Mouse (Mus musculus): ENCODE data around the gene Tbc1d10a.

DNA sequence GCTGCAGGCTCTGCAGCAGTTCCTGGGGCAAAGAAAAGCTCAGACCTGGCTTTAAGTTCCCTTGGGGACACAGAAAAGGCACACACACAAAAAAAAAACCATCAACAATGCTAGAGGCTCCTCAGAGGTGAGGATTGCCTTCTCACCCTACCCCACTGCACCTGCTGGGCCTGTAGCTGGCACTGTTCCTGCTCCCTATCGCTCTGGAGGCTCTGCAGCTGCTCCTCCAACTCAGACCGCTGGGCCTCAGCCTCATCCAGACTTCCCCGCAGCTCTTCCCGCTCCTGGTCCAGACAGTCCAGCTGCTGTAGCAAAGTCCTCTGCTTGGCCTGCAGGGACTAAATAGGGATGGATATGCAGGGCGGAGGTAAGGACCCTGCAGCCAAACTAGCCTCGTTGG is 40.2 kb upstream of the Tbc1d10a start:
- no peak for TF ChIP-seq CTCF (IDR thresholded peaks at IDR 0.05; ENCODE audit: borderline replicate concordance, control insufficient read depth, extremely low read depth, insufficient read depth, low read length, poor library complexity)
- TF ChIP-seq POLR2A (IDR thresholded peaks at IDR 0.05; ENCODE audit: control insufficient read depth, extremely low read depth, insufficient read depth, low read length, poor library complexity), result no peak

All from thymus, adult 2 months (tissue).